Mouse (Mus musculus) ovary, adult 18-20 months (tissue): ENCODE results near the gene Cemip2.
"Not testable (repeated sequence)": the region's sequence is repeated elsewhere in the genome, so short reads cannot be mapped to it uniquely, and the experiment has no call there.

ENCODE experiments used
- DNase-seq: peaks from one replicate; pipeline ENCODE4 v3.0.0; 2022; ENCODE audit warnings: low spot score, mixed read lengths

The Cemip2 gene

DNA sequence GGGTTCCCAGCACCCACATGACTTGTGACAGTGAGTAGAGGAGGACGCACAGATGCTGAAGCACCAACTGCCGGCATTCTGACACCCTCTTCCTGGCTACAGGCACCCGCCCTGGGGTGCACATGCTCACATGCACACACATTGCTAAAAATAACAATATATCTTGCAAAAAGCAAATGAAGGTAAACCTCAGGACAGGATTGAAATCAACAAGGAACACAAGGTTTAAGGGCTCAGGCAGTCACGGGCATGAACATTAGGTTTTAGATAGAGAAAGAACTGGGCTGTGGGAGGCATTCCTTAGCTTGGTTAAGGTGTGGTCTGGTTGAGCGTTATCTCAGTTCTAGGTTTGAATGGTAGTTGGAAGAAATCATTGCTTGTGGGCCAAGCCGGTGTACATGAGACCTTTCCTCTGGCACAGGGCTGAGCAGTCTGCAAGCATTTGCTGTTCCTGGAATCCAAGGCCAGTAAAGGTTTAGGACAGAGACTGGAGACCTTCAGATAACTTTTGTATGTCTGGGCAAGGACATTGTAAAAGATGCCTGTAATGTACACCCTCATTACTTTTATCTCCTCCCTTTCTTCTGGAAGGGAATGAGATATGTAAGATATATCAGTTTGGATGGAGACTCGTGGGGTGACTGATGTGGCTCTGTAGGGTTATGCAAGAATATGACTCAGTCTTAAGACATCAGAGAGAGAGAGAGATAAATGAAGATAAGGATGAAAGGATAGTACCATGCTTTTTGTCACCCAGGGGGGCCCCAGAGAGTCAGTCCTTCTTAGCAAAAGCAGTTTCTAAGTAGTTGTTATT lies 87.3 kb downstream of the Cemip2 start:
- DNase-seq, result no peak

DNA sequence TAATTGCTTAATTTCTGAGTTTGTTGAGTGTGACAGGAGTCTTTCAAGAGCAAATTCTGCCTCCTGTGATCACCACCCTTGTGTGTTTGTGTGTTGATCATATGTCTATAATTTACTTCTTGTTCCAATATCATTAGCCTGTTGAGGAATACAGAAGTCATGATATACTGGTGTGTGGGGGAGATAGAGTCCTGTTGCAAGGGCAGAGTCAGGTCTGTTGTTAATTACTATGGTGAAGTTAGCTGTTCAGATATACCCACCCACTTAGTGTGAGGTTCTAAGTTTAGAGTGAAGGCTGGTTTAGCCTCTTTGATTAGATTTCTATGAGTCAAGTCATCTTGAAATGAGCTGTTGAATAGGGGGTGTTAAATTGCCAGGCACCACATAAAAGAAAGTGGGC lies 88.0 kb downstream of the Cemip2 start:
- DNase-seq, result no peak

DNA sequence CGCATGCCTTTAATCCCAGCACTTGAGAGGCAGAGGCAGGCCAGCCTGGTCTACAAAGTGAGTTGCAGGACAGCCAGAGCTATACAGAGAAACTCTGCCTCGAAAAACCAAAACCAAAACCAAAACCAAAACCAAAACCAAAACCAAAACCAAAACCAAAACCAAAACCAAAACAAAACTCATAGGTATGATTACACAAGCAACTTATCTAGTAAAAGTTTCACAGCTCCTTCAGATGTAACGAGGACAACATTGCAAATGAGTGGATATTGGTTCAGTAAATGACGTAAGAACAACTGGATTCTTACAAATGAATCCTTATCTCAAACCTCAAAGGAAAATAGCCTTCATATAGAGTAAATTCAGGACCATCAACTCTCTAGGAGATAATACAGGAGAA lies 88.6 kb downstream of the Cemip2 start:
- DNase-seq, result not testable (repeated sequence)

DNA sequence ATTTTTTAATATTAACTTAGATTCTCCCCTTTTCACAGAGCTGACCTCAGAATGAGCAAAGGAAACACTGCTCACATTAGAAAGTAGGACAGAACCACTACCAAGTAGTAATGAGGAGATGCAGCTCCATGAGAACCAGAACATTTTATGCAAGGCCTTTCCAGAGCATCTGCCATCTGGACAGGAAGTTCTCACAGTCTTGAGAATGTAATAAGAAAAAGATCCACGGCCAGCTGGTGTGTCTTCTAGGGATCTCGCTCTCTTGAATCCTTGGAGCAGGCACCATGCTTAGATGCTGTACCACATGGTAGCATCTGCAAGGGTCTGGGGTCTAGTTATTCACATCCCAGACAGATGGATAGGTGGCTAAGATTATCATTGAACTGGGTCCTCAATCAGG lies 90.3 kb downstream of the Cemip2 start:
- DNase-seq, result no peak

DNA sequence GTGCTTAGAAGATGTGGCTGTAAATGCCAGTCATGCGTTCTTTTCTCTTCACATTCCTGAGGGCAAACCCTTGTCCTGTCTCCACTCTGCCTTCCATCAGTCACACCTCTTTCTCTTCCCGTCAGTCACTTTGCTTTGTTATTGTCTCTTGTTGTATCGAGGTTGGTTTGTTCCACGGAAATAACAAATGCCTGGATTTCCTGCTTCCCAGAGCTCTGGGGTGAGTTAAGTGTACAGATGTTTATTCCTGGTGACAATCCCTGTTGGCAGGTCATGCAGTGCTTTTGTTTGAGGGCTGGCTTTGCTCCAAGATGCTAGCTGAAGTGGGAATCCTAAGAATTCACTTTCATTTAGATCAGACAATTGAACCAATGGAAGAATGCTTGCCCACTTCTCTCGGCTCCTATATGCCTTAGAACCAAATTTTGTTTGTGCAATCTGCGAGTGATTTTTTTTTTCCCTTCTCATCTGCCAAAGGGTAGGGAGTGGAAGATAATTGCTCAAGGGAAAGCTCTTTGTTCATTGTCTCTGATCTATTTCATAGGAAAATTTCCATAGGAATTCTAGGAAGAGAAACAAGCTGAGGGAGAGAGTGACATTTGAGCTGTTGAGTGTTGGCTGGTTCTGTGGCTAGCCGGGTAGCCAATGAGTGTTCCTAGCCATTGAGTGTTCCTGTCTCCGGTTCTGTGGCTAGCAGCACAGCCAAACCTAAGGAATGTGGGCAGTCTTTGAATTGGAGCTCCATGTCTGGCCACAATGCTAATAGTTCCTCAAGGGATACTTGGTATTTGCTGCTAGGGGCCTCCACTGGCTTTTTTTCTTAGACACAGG lies 104.2 kb downstream of the Cemip2 start:
- no peak for DNase-seq

DNA sequence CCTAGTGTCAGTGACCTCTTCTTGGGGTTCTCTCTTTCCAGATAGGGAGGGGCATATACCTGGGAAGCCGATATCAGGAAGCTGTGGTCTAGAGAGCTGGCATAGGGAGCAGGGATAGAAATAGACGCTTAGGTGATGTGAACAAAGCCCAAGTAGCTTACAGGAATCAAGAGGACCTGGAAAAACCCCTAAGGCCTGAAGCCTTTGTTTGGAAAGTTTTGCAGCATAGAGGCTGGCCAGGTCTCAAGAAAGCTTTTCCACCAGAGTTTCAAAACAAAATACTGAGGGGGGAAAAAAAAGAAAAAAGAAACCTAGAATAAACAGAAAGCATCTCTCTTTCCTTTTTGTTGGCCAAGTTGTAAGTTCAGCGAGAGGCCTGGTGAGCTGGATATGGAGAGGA lies 104.9 kb downstream of the Cemip2 start:
- DNase-seq, result no peak

DNA sequence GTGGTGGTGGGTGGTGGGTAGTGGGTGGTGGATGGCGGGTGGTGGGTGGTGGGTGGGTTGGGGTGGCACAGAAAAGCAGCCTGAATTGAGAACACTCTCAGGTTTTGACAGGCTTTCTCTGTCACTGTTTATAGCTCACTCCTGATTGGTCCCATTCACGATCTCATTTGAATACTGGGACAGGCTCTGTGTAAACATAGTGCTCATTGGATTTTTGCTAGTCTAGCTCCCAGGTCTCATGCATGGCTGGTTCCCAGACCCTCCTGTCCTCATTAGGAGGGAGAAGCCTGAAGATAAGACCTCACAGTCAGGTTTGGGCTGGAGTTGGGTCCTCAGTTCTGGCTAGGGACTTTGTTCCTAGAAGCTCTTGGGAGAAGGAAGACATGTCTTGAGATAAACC lies 105.8 kb downstream of the Cemip2 start:
- no peak for DNase-seq

DNA sequence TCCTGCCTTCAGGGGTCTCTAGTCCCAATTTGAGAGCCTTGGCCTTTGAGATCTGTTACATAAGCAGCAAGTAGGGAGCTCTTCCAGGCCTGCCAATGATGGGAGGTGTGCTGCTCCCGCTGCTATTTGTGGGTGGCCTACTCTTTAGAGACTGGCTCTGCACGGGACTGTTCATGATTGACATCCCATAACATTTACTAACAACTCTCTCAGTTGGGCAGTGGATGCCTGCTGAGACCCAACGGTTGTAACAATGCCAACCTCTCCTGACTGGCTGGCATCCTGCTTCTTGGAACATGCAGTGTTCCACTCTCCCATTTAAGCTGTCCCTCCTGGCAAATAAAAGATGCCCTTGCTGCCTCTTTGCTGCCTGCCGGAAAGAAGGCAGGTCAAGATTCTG lies 106.2 kb downstream of the Cemip2 start:
- no peak for DNase-seq

DNA sequence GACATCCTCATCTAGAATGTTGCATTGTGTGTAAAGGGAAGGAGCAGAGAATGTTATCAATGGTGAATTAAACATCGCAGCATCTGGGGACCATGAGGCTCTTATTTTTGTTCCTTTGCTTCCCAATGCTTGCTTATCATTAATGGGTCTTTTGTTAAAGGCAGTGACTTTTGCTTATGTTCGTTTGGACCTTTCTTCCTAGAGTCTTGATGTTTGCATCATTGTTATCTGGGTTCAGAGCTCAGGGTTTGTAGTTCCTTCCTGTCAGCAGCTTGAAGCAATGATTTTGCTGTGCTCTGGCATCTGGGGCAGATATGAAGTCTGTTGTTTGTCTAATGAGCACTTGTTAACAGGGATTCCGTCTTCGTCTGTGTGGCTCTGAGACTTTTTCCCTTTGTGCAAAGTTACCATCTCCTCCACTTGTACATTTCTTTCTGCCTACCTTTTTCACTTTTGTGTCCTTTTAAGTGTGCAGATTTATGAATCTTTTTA lies 108.1 kb downstream of the Cemip2 start:
- no peak for DNase-seq

DNA sequence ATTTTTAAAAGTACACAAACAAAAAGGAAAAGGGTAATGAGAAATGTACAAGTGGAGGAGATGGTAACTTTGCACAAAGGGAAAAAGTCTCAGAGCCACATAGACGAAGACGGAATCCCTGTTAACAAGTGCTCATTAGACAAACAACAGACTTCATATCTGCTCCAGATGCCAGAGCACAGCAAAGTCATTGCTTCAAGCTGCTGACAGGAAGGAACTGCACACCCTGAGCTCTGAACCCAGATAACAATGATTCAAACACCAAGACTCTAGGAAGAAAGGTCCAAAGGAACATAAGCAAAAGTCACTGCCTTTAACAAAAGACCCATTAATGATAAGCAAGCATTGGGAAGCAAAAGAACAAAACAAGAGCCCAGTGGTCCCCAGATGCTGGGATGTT lies 112.6 kb downstream of the Cemip2 start:
- no peak for DNase-seq

DNA sequence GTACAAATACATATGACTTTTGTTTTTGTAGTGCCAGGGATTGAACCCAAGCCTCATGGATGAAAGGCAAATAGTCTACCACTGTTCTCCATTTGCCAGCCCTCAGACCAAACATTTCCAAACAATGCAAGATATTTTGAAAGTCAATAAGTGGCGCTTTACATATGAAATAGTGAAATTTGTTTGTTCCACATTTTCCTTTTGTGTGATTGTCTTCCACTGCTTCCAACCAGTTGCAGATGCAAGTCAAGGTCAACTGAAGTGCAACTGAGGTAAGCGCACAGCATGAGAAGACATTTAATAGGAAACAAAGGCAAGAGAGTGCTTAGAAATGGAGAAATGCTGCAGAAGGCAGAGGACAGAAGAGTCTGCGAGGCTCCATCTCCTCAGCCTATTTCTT lies 116.7 kb downstream of the Cemip2 start:
- no peak for DNase-seq

DNA sequence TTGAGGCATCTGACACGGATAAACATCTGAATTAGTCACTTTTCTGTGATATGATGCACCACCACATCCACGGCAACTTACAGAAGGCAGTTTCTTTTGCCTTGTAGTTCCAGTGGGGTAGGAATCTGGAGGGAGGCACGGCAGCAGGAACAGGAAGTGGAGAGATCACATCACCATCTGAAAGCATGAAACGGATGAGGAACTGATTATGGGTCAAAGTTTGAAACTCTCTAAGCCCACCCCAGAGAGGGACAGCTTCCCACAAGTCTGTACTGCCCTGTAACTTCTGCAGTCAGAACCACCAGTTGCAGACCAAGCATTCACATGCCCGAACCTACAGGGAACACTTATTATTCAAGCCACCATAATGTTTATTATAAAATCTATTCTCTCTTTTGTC lies 117.4 kb downstream of the Cemip2 start:
- no peak for DNase-seq

DNA sequence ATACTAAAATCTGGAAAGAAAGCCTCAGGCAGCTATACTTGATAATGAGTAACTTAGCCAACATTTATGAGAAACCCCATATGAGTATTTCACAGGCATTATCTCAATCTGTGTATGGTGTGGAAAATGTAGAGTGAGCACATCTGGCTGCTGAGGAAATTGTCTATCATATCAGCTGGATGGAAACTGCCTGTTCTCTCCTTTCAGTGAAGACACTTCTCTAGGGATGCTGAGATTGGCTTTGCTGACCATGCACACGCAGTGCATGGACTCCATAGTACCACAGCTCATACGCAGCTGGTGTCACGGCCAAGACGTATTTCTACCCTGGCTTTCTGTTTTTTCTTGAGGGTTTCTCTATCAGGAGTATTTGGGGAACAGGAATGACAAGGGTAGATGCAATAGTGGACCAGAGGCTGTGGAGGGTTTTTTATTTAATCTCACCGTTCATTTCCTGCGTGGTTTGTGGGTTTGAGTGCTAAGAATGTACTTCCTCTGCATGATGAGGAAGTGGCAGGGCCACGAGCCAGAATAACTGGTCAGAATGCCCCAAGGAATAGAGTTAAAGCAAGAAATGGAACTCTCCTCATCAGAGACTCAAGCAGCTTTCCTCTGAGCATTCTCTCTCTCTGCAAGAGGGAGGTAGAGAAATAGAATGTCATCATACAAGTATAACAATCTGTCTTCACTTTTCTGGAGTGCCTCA lies 119.1 kb downstream of the Cemip2 start:
- DNase-seq, result no peak

DNA sequence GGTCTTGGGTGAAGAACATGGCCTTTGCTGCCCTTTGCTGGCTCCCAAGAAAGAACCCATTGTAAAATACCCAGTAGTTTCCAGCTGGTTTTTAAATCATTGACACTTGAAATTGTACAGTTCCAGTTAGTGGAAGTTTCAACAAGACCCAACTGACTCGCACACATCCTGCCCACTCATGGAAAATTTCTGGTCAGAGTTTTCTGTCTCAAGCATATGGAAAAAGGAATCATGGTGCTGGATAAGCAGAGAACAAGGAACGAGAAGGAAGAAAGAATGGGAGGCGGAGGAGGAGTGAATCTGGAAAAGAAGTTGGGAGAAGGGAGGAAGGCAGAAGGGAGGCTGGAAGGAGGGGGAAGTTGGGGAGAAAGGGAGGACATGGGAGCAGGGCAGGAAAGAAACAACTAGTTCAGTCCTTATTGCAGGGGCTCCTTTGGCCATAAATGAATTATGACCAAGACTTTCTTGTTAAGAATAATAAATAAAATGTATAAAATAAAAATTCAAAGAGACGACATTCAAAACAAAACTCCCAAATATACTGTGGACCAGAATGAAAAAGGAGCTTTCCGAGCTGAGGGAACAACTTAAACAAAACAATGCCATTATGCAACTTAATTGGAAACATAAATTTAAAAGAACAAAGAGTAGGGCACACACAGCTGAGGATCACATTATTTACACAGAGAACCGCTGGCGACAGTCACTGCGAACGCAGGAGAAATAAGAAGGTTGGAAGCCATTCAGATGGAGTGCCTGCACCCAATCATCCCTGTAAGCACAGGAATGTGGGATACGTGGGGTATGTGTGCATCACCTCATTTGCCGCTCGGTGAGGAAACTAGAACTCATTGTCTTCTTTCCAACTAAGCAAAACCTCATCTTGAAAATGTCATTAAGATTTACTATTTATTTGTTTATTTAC lies 120.1 kb downstream of the Cemip2 start:
- DNase-seq, result no peak
